Mouse (Mus musculus) heart, embryonic 14.5 days (tissue): ENCODE data around the gene Smad9. TPM values are rescaled to one million over a fixed set of nuclear protein-coding genes. Genes with fewer than 3 reads are reported as not detected.

Experiments
- ATAC-seq: fragments of 200-750 bp; cut with Nextera tagmentation; 2 replicates; pipeline ENCODE4 v1.8.0; 2017; ENCODE audit warnings: low read depth, moderate TSS enrichment; ENCODE audit not compliant: insufficient number of reproducible peaks, insufficient read depth, low FRiP score
- H3K27ac ChIP-seq, 2 experiments: fragments of 200-500 bp in 1 of 2; fragments of 300-500 bp in 1 of 2; sonication (generic) in 1 of 2; replicated peaks in 1 of 2; 2 replicates each; pipeline ENCODE4 v1.5.1; 2012 to 2014; ENCODE audit warnings: low read depth in 2 of 2, low read length in 2 of 2, control low read depth in 1 of 2, mild to moderate bottlenecking in 1 of 2, mixed read lengths in 1 of 2; ENCODE audit not compliant: control insufficient read depth in 1 of 2, insufficient read depth in 1 of 2
- H3K27me3 ChIP-seq: fragments of 300-500 bp; sonication (generic); 2 replicates; pipeline ENCODE4 v1.6.1; 2014; ENCODE audit warnings: mild to moderate bottlenecking, low read length, control low read depth; ENCODE audit not compliant: control insufficient read depth, insufficient read depth
- H3K36me3 ChIP-seq: fragments of 300-500 bp; sonication (generic); 2 replicates; pipeline ENCODE4 v1.6.1; 2014; ENCODE audit warnings: mild to moderate bottlenecking, control low read depth, low read length, mixed read lengths; ENCODE audit not compliant: control insufficient read depth, insufficient read depth
- H3K4me1 ChIP-seq, 2 experiments: fragments of 200-500 bp in 1 of 2; fragments of 300-500 bp in 1 of 2; sonication (generic) in 1 of 2; 2 replicates each; pipeline ENCODE4 v1.6.1; 2012 to 2014; ENCODE audit warnings: low read length in 2 of 2, control low read depth in 1 of 2, mixed read lengths in 1 of 2; ENCODE audit not compliant: control insufficient read depth in 2 of 2, insufficient read depth in 2 of 2
- H3K4me2 ChIP-seq: fragments of 300-500 bp; sonication (generic); 2 replicates; pipeline ENCODE4 v1.6.1; 2014; ENCODE audit warnings: mild to moderate bottlenecking, low read length
- H3K4me3 ChIP-seq, 2 experiments: fragments of 200-500 bp in 1 of 2; fragments of 300-500 bp in 1 of 2; sonication (generic) in 1 of 2; 2 replicates each; pipeline ENCODE4 v1.5.1; 2012 to 2014; ENCODE audit warnings: low read length in 2 of 2, mild to moderate bottlenecking in 2 of 2, control low read depth in 1 of 2, low read depth in 1 of 2, moderate library complexity in 1 of 2; ENCODE audit not compliant: control insufficient read depth in 1 of 2, insufficient read depth in 1 of 2
- H3K9ac ChIP-seq: fragments of 300-500 bp; sonication (generic); 2 replicates; pipeline ENCODE4 v1.6.1; 2014; ENCODE audit warnings: mild to moderate bottlenecking, low read length
- H3K9me3 ChIP-seq: fragments of 300-500 bp; sonication (generic); 2 replicates; pipeline ENCODE4 v1.6.1; 2016; ENCODE audit warnings: low read length, control low read depth; ENCODE audit not compliant: control insufficient read depth
- WGBS: fragments of 180-500 bp; shearing (Covaris S2); extraction: QIAGEN DNeasy Blood & Tissue Kit; methylation state at CpG from one replicate; pipeline ENCODE4 v1.1.7; 2014; 5-methylcytosine and 5-hydroxymethylcytosine counted together
- polyA plus RNA-seq: library from polyadenylated mRNA; unstranded; fragments of >200 nt; fragmentation: Nextera tagmentation; extraction: Ambion mirVana; gene quantifications from 2 replicates; pipeline ENCODE4 v1.2.1, GENCODE M21; 2014

Gene Smad9
- 0.88 and 1.4 TPM in 2 replicates for polyA plus RNA-seq

DNA sequence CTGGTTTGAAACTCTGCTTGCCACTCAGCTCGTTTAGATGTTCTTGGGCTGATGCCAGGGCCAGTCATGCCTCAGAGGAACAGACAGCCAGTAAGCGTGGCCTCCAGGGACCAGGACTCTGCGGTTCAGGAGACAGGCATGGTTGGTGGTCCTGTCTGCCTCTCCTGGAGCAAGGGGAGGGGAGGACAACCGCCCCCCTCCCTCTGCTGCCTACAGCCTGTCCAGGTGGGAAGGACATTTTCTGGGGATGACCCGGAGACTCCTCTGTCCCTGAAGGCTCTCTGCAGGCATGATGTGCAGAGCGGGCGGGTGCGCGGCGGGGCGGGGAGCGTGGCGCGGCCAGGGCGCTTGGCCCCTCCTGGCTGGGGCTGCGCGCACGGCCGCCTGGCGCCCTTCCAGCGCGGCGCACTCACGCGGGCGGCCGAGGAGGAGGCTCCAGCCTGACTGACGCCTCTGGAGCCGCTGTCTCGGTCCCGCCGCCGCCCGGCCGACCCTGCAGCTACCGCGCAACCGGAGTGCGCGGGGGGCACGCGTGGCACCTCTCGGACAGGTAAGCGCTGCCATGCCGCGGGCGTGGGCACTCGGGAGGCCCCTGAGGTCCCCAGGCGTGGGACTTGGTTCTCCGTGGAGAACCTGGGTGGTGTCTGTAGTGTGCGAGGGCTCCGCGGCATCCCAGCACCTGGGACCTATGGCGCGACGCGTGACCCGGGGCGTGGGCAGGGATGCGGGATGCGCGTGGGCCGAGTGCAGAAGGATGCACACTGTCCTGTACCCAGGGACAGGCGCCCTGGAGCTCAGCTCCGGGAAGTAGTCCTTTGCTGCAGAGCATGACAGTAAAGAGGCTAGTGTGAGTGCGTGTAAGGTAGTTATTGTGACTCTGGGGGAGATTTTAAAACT lies at the start of gene Smad9:
Smad9 (plus strand) TSS at position 438 of the 897 bp plus-strand sequence.
- peak; percentile 78 for ATAC-seq
- Histone ChIP-seq H3K4me1 (peaks cover 2 to 11% of the 10 kb centered on the region in 2 experiments; a peak in 2 of 4 replicates), H3K9ac (peak within 1 kb of the TSS; percentile 84), H3K4me2 (peak within 1 kb of the TSS; percentile 99), H3K27ac (peak within 1 kb of the TSS; percentile 65 to 84), H3K27me3 (no peaks in the 10 kb centered on the region), H3K4me3 (peak within 1 kb of the TSS; percentile 77 to 80), H3K9me3 (no peaks in the 10 kb centered on the region), H3K36me3 (peaks cover 12% of the 10 kb centered on the region)
- WGBS, result under 1% methylated on average over 58 of the region's 66 CpGs

DNA sequence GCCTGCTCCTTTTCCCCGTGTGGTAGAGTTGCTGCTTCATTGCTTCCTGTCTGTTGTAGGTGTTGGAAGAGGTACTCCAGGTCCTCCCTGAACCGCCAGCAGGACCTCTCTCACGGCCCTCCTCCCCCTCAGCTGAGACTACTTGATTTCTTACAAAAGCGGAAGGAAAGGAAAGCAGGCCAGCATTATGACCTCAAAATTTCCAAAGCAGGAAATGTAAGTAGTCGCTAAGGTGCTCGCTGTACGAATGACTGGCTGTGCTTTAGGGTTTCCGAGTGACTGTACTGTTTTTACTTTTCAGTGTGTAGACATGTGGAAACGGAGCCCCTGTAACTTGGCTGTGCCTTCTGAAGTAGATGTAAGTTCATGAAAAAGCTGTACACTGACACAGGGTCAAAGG lies 46.4 kb upstream of the Smad9 start:
- ATAC-seq, result no peak
- peak overlapping the region; percentile 12 to 44; a peak in 3 of 4 replicates for H3K27ac ChIP-seq
- WGBS, result 62% methylated on average over 9 of the region's 9 CpGs

DNA sequence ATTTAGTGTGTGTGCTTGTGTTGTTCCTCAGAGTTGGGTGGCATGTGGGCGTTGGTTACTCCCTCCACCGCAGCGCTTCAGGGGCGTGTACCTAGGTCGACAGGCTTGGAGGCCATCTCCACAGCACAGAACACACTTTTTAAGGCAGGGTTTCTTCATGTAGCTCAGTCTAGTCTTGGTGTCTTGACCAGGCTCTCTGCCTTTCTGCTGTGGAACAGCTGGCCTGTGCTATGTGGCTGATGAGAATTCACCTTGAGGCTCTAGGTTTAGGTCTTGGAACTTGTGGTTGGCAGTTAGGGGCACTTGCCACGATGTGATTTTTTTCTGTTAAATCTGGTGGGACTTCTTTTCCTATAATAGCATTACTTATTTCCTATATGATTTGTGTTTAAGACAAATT lies 41.1 kb upstream of the Smad9 start, which contains the start of gene Gm21958:
Gm21958 (minus strand) TSS at position 101 of the 400 bp plus-strand sequence.
- Histone ChIP-seq H3K9me3 (no peaks in the 10 kb centered on the region), H3K27ac (no peak within 1 kb of the TSS), H3K27me3 (no peaks in the 10 kb centered on the region), H3K9ac (no peak within 1 kb of the TSS), H3K4me3 (no peak within 1 kb of the TSS), H3K4me2 (no peak within 1 kb of the TSS), H3K4me1 (no peaks in the 10 kb centered on the region), H3K36me3 (peaks cover 92% of the 10 kb centered on the region)
- ATAC-seq, result no peak
- WGBS, result 87% methylated on average over 6 of the region's 6 CpGs

More for the DNA sequence above, 46.4 kb upstream of the Smad9 start:
- Histone ChIP-seq H3K9me3 (no peaks in the 10 kb centered on the region), H3K4me3 (no peak overlapping the region), H3K4me1 (no peaks in the 10 kb centered on the region), H3K36me3 (peaks cover 94% of the 10 kb centered on the region), H3K27me3 (no peaks in the 10 kb centered on the region), H3K9ac (no peak overlapping the region), H3K4me2 (no peak overlapping the region)

DNA sequence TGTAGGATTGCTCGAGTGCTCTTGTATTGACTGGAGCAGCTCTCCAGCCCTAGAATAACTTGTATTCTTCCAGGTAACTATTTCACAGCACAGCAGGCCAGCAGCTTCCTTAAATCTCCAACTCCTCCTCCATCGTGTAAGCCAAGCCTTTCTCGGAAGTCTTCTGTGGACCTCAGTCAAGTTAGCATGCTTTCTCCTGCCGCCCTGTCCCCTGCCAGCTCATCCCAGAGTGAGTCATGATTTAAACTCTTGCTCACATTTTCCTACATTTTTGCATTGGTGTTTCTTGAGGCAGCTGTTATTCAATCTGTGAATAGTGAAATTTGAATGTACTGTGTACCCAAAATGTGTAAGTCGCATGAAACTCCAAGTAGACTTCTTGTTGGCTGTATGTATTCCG lies 39.9 kb upstream of the Smad9 start:
- H3K36me3 ChIP-seq, result peaks cover 88% of the 10 kb centered on the region
- WGBS, result 88% methylated on average over 6 of the region's 6 CpGs
- H3K9ac ChIP-seq, result no peak overlapping the region

DNA sequence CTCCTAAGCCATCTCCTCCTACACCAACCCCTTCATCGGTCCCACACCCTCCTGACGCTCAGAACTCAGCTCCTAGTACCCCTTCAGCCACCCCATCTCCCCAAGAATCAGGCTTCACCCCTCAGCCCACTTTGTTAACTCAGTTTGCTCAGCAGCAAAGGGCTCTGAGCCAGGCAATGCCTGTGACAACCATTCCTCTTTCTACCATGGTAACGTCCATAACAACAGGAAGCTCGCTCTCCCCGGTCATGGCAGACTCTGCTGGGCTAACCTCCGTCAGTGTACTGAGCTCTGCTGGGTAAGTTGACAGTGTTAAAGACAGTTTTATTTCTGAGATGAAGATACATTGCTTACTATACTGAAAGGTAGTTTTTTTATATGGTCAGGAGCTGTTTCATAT lies 38.0 kb upstream of the Smad9 start:
- Histone ChIP-seq H3K9ac (no peak overlapping the region), H3K4me2 (no peak overlapping the region), H3K36me3 (peaks cover 88% of the 10 kb centered on the region), H3K9me3 (no peaks in the 10 kb centered on the region), H3K27me3 (no peaks in the 10 kb centered on the region), H3K4me3 (no peak overlapping the region), H3K4me1 (no peaks in the 10 kb centered on the region), H3K27ac (no peak overlapping the region)
- 78% methylated on average over 6 of the region's 6 CpGs for WGBS
- ATAC-seq, result no peak

More for the DNA sequence above, 39.9 kb upstream of the Smad9 start:
- Histone ChIP-seq H3K4me2 (no peak overlapping the region), H3K9me3 (no peaks in the 10 kb centered on the region), H3K4me1 (no peaks in the 10 kb centered on the region), H3K27me3 (no peaks in the 10 kb centered on the region), H3K4me3 (no peak overlapping the region), H3K27ac (no peak overlapping the region)
- ATAC-seq, result no peak

DNA sequence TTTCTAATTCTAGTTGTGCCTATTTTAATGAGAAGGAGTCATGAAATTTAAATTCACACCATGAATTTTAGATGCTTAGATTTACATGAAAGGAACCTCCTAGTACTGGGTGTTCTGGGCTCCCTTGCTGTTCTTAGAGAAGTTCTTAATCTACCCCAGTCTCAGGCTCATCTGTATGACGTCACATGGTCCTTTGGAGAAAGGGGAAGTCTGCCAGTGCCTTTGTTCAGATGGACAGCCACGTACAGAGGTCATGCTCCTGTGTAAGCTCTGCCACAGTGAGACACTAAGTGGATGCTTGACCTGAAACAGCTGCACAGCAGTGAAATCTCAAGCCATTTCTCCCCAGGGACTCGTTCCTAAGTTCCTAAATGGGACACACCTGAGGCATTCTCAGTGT lies 36.4 kb upstream of the Smad9 start:
- H3K4me2 ChIP-seq, result no peak overlapping the region
- no peak overlapping the region for H3K9ac ChIP-seq
- 75% methylated on average over 3 of the region's 3 CpGs for WGBS
- no peak overlapping the region for H3K27ac ChIP-seq
- ATAC-seq, result no peak; the same call in 1 of the 2 replicates
- no peaks in the 10 kb centered on the region for H3K27me3 ChIP-seq
- H3K9me3 ChIP-seq, result no peaks in the 10 kb centered on the region
- no peaks in the 10 kb centered on the region for H3K4me1 ChIP-seq
- no peak overlapping the region for H3K4me3 ChIP-seq
- H3K36me3 ChIP-seq, result peaks cover 94% of the 10 kb centered on the region

DNA sequence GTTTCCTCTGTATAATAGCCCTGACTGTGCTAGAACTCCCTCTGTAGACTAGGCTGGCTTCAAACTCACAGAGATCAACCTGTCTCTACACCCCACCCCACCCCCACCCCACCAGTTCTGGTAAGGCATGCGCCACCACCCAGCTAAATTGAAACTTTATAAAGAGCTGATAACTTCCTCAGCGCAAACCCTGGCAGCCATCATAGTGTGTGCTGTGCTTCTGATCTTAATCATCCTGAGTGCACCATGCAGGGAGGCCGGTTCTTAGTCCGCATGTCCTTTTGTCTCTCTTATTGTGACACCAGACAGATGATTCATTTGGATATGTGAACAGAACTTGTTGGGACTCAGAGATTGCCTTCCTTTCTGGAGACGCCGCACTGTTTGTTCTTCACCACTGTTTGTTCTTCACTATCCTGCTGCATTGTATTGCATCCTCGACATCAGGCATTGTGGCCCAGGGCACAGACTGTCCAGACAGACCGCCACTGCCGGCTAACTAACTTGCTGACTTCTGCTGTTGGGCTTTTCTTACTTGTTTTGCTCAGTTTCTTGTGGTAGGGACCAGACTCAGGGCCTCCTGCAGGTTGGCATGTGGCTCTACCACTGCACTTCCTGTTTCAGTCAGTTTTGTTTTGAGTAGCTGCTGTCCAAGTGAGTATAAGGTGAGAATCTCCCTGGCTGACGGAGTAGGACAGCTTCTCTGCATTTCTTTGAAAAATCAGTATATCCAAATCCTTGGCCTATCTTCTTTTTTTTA lies 31.5 kb upstream of the Smad9 start:
- Histone ChIP-seq H3K4me2 (no peak overlapping the region), H3K27ac (no peak overlapping the region), H3K4me1 (no peaks in the 10 kb centered on the region), H3K9me3 (no peaks in the 10 kb centered on the region), H3K4me3 (no peak overlapping the region), H3K36me3 (peaks cover 85% of the 10 kb centered on the region), H3K9ac (no peak overlapping the region), H3K27me3 (no peaks in the 10 kb centered on the region)
- no peak for ATAC-seq
- WGBS, result 88% methylated on average over 10 of the region's 10 CpGs
